Mouse (Mus musculus) heart, adult 2 months (tissue): ENCODE data around the gene Usp36.

Source experiments
- CTCF ChIP-seq: fragments of 200-600 bp; IDR thresholded peaks from 2 replicates; pipeline ENCODE4 v1.8.1; 2022; ENCODE audit warnings: antibody characterized with exemption, mild to moderate bottlenecking, moderate library complexity
- EP300 ChIP-seq: fragments of 200-500 bp; IDR thresholded peaks from 2 replicates; pipeline ENCODE4 v1.6.1; 2011; ENCODE audit warnings: low read depth, low read length, control low read depth; ENCODE audit not compliant: insufficient read depth

GRCm38 (mm10) chr11:118247359-118248095 is 42.5 kb downstream of the Usp36 start:
- TF ChIP-seq CTCF (peak; percentile 34), EP300 (no peak)
